Mouse (Mus musculus) hindbrain, embryonic 11.5 days (tissue): Measurements from ENCODE around the gene Slit3. TPM values are rescaled to one million over a fixed set of nuclear protein-coding genes. Genes with fewer than 3 reads are reported as not detected.

Experiments
- ATAC-seq: fragments of 200-750 bp; cut with Nextera tagmentation; 2 replicates; pipeline ENCODE4 v1.8.0; 2017; ENCODE audit warnings: mild to moderate bottlenecking, moderate TSS enrichment, moderate library complexity; ENCODE audit not compliant: low FRiP score
- DNase-seq: peaks from one replicate; pipeline ENCODE4 v3.0.0-alpha.2; 2015; ENCODE audit warnings: low spot score
- H3K27ac ChIP-seq: fragments of 300-500 bp; sonication (generic); 2 replicates; pipeline ENCODE4 v1.5.1; 2014; ENCODE audit warnings: mild to moderate bottlenecking, low read depth, low read length
- H3K27me3 ChIP-seq: fragments of 300-500 bp; sonication (generic); 2 replicates; pipeline ENCODE4 v1.6.1; 2014; ENCODE audit warnings: mild to moderate bottlenecking, low read length, moderate library complexity, mixed read lengths; ENCODE audit not compliant: control insufficient read depth, insufficient read depth
- H3K36me3 ChIP-seq: fragments of 300-500 bp; sonication (generic); 2 replicates; pipeline ENCODE4 v1.6.1; 2014; ENCODE audit warnings: mild to moderate bottlenecking, low read length, moderate library complexity, mixed read lengths; ENCODE audit not compliant: control insufficient read depth, insufficient read depth
- H3K4me1 ChIP-seq: fragments of 300-500 bp; sonication (generic); replicated peaks from 2 replicates; pipeline ENCODE4 v1.6.1; 2014; ENCODE audit warnings: low read length, mixed read lengths; ENCODE audit not compliant: control insufficient read depth, insufficient read depth
- H3K4me2 ChIP-seq: fragments of 300-500 bp; sonication (generic); replicated peaks from 2 replicates; pipeline ENCODE4 v1.6.1; 2014; ENCODE audit warnings: mild to moderate bottlenecking, low read depth, low read length
- H3K4me3 ChIP-seq: fragments of 300-500 bp; sonication (generic); 2 replicates; pipeline ENCODE4 v1.5.1; 2014; ENCODE audit warnings: low read depth, low read length
- H3K9ac ChIP-seq: fragments of 300-500 bp; sonication (generic); 2 replicates; pipeline ENCODE4 v1.6.1; 2014; ENCODE audit warnings: low read depth, low read length
- H3K9me3 ChIP-seq: fragments of 300-500 bp; sonication (generic); 2 replicates; pipeline ENCODE4 v1.6.1; 2016; ENCODE audit warnings: low read length; ENCODE audit not compliant: control insufficient read depth
- WGBS: fragments of 180-500 bp; shearing (Covaris S2); extraction: QIAGEN DNeasy Blood & Tissue Kit; methylation state at CpG from one replicate; pipeline ENCODE4 v1.1.7; 2014; 5-methylcytosine and 5-hydroxymethylcytosine counted together
- polyA plus RNA-seq: library from polyadenylated mRNA; unstranded; fragments of >200 nt; fragmentation: Nextera tagmentation; extraction: Ambion mirVana; gene quantifications from 2 replicates; pipeline ENCODE4 v1.2.1, GENCODE M21; 2014

Slit3 gene
- polyA plus RNA-seq, 1 experiment from 2014 or later = 39.3 TPM

GRCm38 (mm10) chr11:35375072-35375471, 254.0 kb downstream of the Slit3 start:
- Histone ChIP-seq H3K4me3 (no peak overlapping the region), H3K4me2 (no peak overlapping the region), H3K4me1 (no peaks in the 10 kb centered on the region), H3K27me3 (no peaks in the 10 kb centered on the region; the same call in 1 of the 2 replicates), H3K36me3 (no peaks in the 10 kb centered on the region), H3K9me3 (no peaks in the 10 kb centered on the region), H3K27ac (no peak overlapping the region), H3K9ac (no peak overlapping the region)
- ATAC-seq (no peak), DNase-seq (no peak)
- WGBS = 76% methylated on average over 4 of the region's 4 CpGs

GRCm38 (mm10) chr11:35378802-35379201, 257.8 kb downstream of the Slit3 start:
- Histone ChIP-seq H3K9me3 (no peaks in the 10 kb centered on the region), H3K9ac (no peak overlapping the region), H3K4me1 (no peaks in the 10 kb centered on the region), H3K27ac (no peak overlapping the region), H3K4me2 (no peak overlapping the region), H3K4me3 (no peak overlapping the region), H3K27me3 (no peaks in the 10 kb centered on the region), H3K36me3 (no peaks in the 10 kb centered on the region)
- WGBS = 75% methylated on average over 7 of the region's 7 CpGs
- ATAC-seq (no peak), DNase-seq (no peak)

GRCm38 (mm10) chr11:35379407-35379806, 258.4 kb downstream of the Slit3 start:
- no peaks in the 10 kb centered on the region for H3K4me1 ChIP-seq
- ATAC-seq (no peak), DNase-seq (no peak)
- no peak overlapping the region for H3K27ac ChIP-seq
- 92% methylated on average over 7 of the region's 7 CpGs for WGBS
- H3K9me3 ChIP-seq = no peaks in the 10 kb centered on the region
- no peak overlapping the region for H3K4me2 ChIP-seq
- no peaks in the 10 kb centered on the region for H3K27me3 ChIP-seq
- no peak overlapping the region for H3K9ac ChIP-seq
- no peak overlapping the region for H3K4me3 ChIP-seq
- H3K36me3 ChIP-seq = no peaks in the 10 kb centered on the region

GRCm38 (mm10) chr11:35380766-35381165, 259.7 kb downstream of the Slit3 start:
- H3K4me2 ChIP-seq = no peak overlapping the region
- H3K9ac ChIP-seq = no peak overlapping the region
- no peak overlapping the region for H3K27ac ChIP-seq
- whole genome bisulfite sequencing = 81% methylated on average over 1 of the region's 1 CpGs
- H3K4me1 ChIP-seq = no peaks in the 10 kb centered on the region
- no peak overlapping the region for H3K4me3 ChIP-seq
- DNase-seq = no peak
- no peaks in the 10 kb centered on the region for H3K27me3 ChIP-seq
- no peaks in the 10 kb centered on the region for H3K9me3 ChIP-seq
- no peak for ATAC-seq
- H3K36me3 ChIP-seq = no peaks in the 10 kb centered on the region

GRCm38 (mm10) chr11:35385444-35385843, 264.4 kb downstream of the Slit3 start:
- 28% methylated on average over 3 of the region's 3 CpGs for WGBS
- H3K36me3 ChIP-seq = no peaks in the 10 kb centered on the region
- H3K4me3 ChIP-seq = no peak overlapping the region
- no peaks in the 10 kb centered on the region for H3K27me3 ChIP-seq
- no peak overlapping the region for H3K27ac ChIP-seq
- no peak overlapping the region for H3K9ac ChIP-seq
- H3K4me2 ChIP-seq = no peak overlapping the region
- H3K9me3 ChIP-seq = no peaks in the 10 kb centered on the region
- H3K4me1 ChIP-seq = no peaks in the 10 kb centered on the region
- DNase-seq (no peak), ATAC-seq (no peak)

- H3K36me3 ChIP-seq = no peaks in the 10 kb centered on the region
- WGBS = 71% methylated on average over 10 of the region's 10 CpGs
- no peaks in the 10 kb centered on the region for H3K27me3 ChIP-seq
- no peak for DNase-seq
- H3K4me2 ChIP-seq = no peak overlapping the region
- H3K9me3 ChIP-seq = no peaks in the 10 kb centered on the region
- H3K4me3 ChIP-seq = no peak overlapping the region
- H3K4me1 ChIP-seq = no peaks in the 10 kb centered on the region
- ATAC-seq = no peak
- no peak overlapping the region for H3K9ac ChIP-seq
- H3K27ac ChIP-seq = no peak overlapping the region
These were observed 266.8 kb downstream of the Slit3 start for GRCm38 (mm10) chr11:35387826-35388225.

GRCm38 (mm10) chr11:35388471-35388870, 267.4 kb downstream of the Slit3 start:
- H3K27me3 ChIP-seq = no peaks in the 10 kb centered on the region
- no peaks in the 10 kb centered on the region for H3K36me3 ChIP-seq
- no peak overlapping the region for H3K27ac ChIP-seq
- no peaks in the 10 kb centered on the region for H3K9me3 ChIP-seq
- no peak overlapping the region for H3K4me3 ChIP-seq
- DNase-seq = no peak
- 60% methylated on average over 12 of the region's 12 CpGs for WGBS
- H3K4me1 ChIP-seq = no peaks in the 10 kb centered on the region
- H3K9ac ChIP-seq = no peak overlapping the region
- no peak overlapping the region for H3K4me2 ChIP-seq
- ATAC-seq = no peak

- DNase-seq (no peak), ATAC-seq (no peak)
- H3K27me3 ChIP-seq = no peaks in the 10 kb centered on the region
- H3K4me1 ChIP-seq = no peaks in the 10 kb centered on the region
- H3K9ac ChIP-seq = no peak overlapping the region
- WGBS = 78% methylated on average over 7 of the region's 7 CpGs
- no peaks in the 10 kb centered on the region for H3K36me3 ChIP-seq
- no peaks in the 10 kb centered on the region for H3K9me3 ChIP-seq
- H3K27ac ChIP-seq = no peak overlapping the region
- H3K4me2 ChIP-seq = no peak overlapping the region
- H3K4me3 ChIP-seq = no peak overlapping the region
These were observed 268.3 kb downstream of the Slit3 start for GRCm38 (mm10) chr11:35389341-35389740.

- no peaks in the 10 kb centered on the region for H3K9me3 ChIP-seq
- no peak overlapping the region for H3K4me3 ChIP-seq
- no peak for DNase-seq
- H3K4me1 ChIP-seq = no peaks in the 10 kb centered on the region
- no peak overlapping the region for H3K4me2 ChIP-seq
- no peak for ATAC-seq
- no peak overlapping the region for H3K27ac ChIP-seq
- 73% methylated on average over 9 of the region's 9 CpGs for WGBS
- H3K9ac ChIP-seq = no peak overlapping the region
- no peaks in the 10 kb centered on the region for H3K36me3 ChIP-seq
- H3K27me3 ChIP-seq = no peaks in the 10 kb centered on the region
These were observed 268.9 kb downstream of the Slit3 start for GRCm38 (mm10) chr11:35389780-35390435.
